Mouse (Mus musculus) E14TG2a.4 (cell line): ENCODE measurements around the gene Micu1.

ENCODE experiments used
- CTCF ChIP-seq: conservative IDR thresholded peaks from 2 replicates; pipeline ENCODE4 v1.5.1; 2014; ENCODE audit warnings: low read length
- NANOG ChIP-seq: IDR thresholded peaks from 2 replicates; pipeline ENCODE4 v1.6.1; 2014; ENCODE audit warnings: borderline replicate concordance, low read length, mixed read lengths
- POU5F1 ChIP-seq: IDR thresholded peaks from 2 replicates; pipeline ENCODE4 v1.6.1; 2014; ENCODE audit warnings: low read length, borderline replicate concordance

- TF ChIP-seq CTCF = peak; percentile 94
- no peak for TF ChIP-seq POU5F1
- TF ChIP-seq NANOG = no peak
These were observed 162.8 kb downstream of the Micu1 start for GRCm38 (mm10) chr10:59864884-59865726.
